Mouse (Mus musculus): ENCODE measurements at regions not wholly inside any gene's neighbourhood (a gene's known extent, or its start where the extent isn't known, plus 50 kb on each side); places are given as distances from the start of the nearest gene placed in this dataset.

- WGBS, result 85% methylated on average over 3 of the region's 3 CpGs
- no peak overlapping the region for H3K9ac ChIP-seq (replicated peaks; ENCODE audit: low read length)
- no peak overlapping the region for H3K4me3 ChIP-seq (ENCODE audit: low read length)
- no peak overlapping the region for H3K27ac ChIP-seq
- no peaks in the 10 kb centered on the region for H3K9me3 ChIP-seq (ENCODE audit: low read length)
- no peak for TF ChIP-seq CTCF (IDR thresholded peaks at IDR 0.05; ENCODE audit: low read depth)
- H3K4me1 ChIP-seq (ENCODE audit: insufficient read depth, low read length), result no peaks in the 10 kb centered on the region
- no peak for DNase-seq (ENCODE audit: low spot score)
- no peak overlapping the region for H3K4me2 ChIP-seq (ENCODE audit: low read depth, low read length)
- no peaks in the 10 kb centered on the region for H3K36me3 ChIP-seq (ENCODE audit: insufficient read depth, low read length)
- H3K27me3 ChIP-seq (ENCODE audit: insufficient read depth, low read length), result no peaks in the 10 kb centered on the region
- no peak for ATAC-seq
Measured at GRCm38 (mm10) chr12:16308101-16308500, 302.7 kb downstream of the Lpin1 start.

GRCm38 (mm10) chr12:16304701-16305377, 305.9 kb downstream of the Lpin1 start:
- ATAC-seq, result peak; percentile 43; the same call in 1 of the 2 replicates
- WGBS, result 69% methylated on average over 9 of the region's 9 CpGs
- TF ChIP-seq CTCF (IDR thresholded peaks at IDR 0.05; ENCODE audit: low read depth), result no peak

DNA sequence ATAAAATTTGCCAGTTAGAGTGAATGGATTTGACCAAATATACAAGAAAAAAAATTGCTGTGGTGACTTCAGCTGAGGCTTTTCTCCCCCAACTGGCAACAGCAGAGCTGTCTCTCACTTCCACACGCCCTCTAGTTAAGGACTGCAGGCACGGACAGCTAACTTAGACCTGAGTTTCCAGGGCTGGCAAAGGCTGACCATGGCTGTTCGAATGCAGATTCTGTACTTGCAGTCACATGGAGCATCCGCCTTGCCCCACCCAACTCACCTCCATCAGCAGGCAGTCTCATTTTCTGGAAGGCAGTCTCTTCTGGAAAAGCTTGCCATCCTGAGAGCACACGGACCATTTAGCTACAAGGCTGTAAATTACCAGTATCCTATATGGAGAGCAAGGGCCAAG, 325.7 kb downstream of the Lpin1 start:
- DNase-seq (ENCODE audit: low spot score) (no peak), ATAC-seq (no peak)
- Histone ChIP-seq H3K4me3 (ENCODE audit: low read length) (no peak overlapping the region), H3K4me2 (ENCODE audit: low read depth, low read length) (no peak overlapping the region), H3K4me1 (ENCODE audit: insufficient read depth, low read length) (no peaks in the 10 kb centered on the region), H3K36me3 (ENCODE audit: insufficient read depth, low read length) (no peaks in the 10 kb centered on the region), H3K9ac (replicated peaks; ENCODE audit: low read length) (no peak overlapping the region), H3K27ac (no peak overlapping the region), H3K9me3 (ENCODE audit: low read length) (no peaks in the 10 kb centered on the region), H3K27me3 (ENCODE audit: insufficient read depth, low read length) (no peaks in the 10 kb centered on the region)
- TF ChIP-seq CTCF (IDR thresholded peaks at IDR 0.05; ENCODE audit: low read depth), result no peak
- 83% methylated on average over 5 of the region's 5 CpGs for WGBS

More at GRCm38 (mm10) chr12:16304701-16305377, 305.9 kb downstream of the Lpin1 start:
- Histone ChIP-seq H3K9me3 (ENCODE audit: low read length) (no peaks in the 10 kb centered on the region), H3K27ac (no peak overlapping the region), H3K4me1 (ENCODE audit: insufficient read depth, low read length) (no peaks in the 10 kb centered on the region), H3K27me3 (ENCODE audit: insufficient read depth, low read length) (no peaks in the 10 kb centered on the region), H3K4me2 (ENCODE audit: low read depth, low read length) (no peak overlapping the region), H3K9ac (replicated peaks; ENCODE audit: low read length) (no peak overlapping the region), H3K4me3 (ENCODE audit: low read length) (no peak overlapping the region), H3K36me3 (ENCODE audit: insufficient read depth, low read length) (no peaks in the 10 kb centered on the region)
- DNase-seq (ENCODE audit: low spot score), result peak; percentile 39

GRCm38 (mm10) chr12:16279146-16279545, 331.6 kb downstream of the Lpin1 start:
- no peaks in the 10 kb centered on the region for H3K9me3 ChIP-seq (ENCODE audit: low read length)
- DNase-seq (ENCODE audit: low spot score) (no peak), ATAC-seq (no peak)
- H3K4me1 ChIP-seq (ENCODE audit: insufficient read depth, low read length), result peaks cover 6% of the 10 kb centered on the region; the same call in 1 of the 2 replicates
- no peak overlapping the region for H3K27ac ChIP-seq
- no peak for TF ChIP-seq CTCF (IDR thresholded peaks at IDR 0.05; ENCODE audit: low read depth)
- no peaks in the 10 kb centered on the region for H3K27me3 ChIP-seq (ENCODE audit: insufficient read depth, low read length)
- H3K4me3 ChIP-seq (ENCODE audit: low read length), result no peak overlapping the region
- no peak overlapping the region for H3K4me2 ChIP-seq (ENCODE audit: low read depth, low read length)
- H3K9ac ChIP-seq (replicated peaks; ENCODE audit: low read length), result no peak overlapping the region
- WGBS, result 80% methylated on average over 2 of the region's 2 CpGs
- H3K36me3 ChIP-seq (ENCODE audit: insufficient read depth, low read length), result no peaks in the 10 kb centered on the region

DNA sequence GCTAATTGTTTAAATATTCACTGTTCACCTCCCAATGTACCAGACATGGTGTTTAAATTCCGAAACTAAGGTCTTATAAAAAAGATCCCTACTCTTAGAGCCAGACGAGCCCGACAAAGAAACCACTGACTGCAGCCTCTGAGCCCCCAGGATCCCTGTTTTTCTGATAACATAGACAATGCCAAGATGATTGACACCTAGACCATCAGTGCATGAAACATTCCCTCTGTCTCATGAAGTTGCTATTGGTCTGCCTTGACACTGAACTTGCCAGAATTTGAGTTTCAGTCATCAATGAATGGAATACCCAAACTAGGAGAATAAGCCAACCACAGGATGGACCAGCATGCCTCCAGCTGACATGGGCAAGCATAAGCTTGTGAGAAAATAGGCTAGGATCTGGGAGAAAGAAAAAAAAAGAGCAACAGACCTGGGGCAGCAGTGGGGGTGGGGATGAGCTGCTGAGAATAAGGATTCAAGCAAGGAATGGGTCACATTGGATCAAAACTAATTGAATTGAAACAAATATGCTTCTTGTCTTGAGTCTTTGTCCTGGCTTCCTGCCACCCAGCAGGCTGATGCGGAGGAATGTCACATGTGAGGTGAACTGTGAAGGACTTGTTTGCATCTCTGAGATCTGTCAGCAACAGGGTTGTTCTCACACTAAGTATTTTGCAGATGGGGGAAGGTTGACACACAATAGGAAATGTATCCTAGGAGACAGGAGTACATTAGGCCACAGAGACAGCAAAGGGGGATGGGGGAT, 333.0 kb downstream of the Lpin1 start:
- TF ChIP-seq CTCF (IDR thresholded peaks at IDR 0.05; ENCODE audit: low read depth), result no peak
- 34% methylated on average over 4 of the region's 4 CpGs for WGBS
- Histone ChIP-seq H3K27me3 (ENCODE audit: insufficient read depth, low read length) (no peaks in the 10 kb centered on the region), H3K4me1 (ENCODE audit: insufficient read depth, low read length) (peaks cover 6% of the 10 kb centered on the region; the same call in 1 of the 2 replicates), H3K27ac (peak overlapping the region; percentile 5; the same call in 1 of the 2 replicates), H3K36me3 (ENCODE audit: insufficient read depth, low read length) (no peaks in the 10 kb centered on the region), H3K4me3 (ENCODE audit: low read length) (no peak overlapping the region), H3K9me3 (ENCODE audit: low read length) (no peaks in the 10 kb centered on the region), H3K9ac (replicated peaks; ENCODE audit: low read length) (no peak overlapping the region), H3K4me2 (ENCODE audit: low read depth, low read length) (no peak overlapping the region)
- ATAC-seq (peak; percentile 66), DNase-seq (ENCODE audit: low spot score) (peak; percentile 56)

GRCm38 (mm10) chr12:16277144-16277543, 333.6 kb downstream of the Lpin1 start:
- Histone ChIP-seq H3K9me3 (ENCODE audit: low read length) (no peaks in the 10 kb centered on the region), H3K27me3 (ENCODE audit: insufficient read depth, low read length) (no peaks in the 10 kb centered on the region), H3K4me1 (ENCODE audit: insufficient read depth, low read length) (peaks cover 6% of the 10 kb centered on the region; the same call in 1 of the 2 replicates), H3K4me2 (ENCODE audit: low read depth, low read length) (no peak overlapping the region), H3K27ac (peak overlapping the region; percentile 5; the same call in 1 of the 2 replicates), H3K36me3 (ENCODE audit: insufficient read depth, low read length) (no peaks in the 10 kb centered on the region), H3K9ac (replicated peaks; ENCODE audit: low read length) (no peak overlapping the region), H3K4me3 (ENCODE audit: low read length) (no peak overlapping the region)
- ATAC-seq, result peak; percentile 38; the same call in 1 of the 2 replicates
- peak; percentile 27 for DNase-seq (ENCODE audit: low spot score)
- WGBS, result 31% methylated on average over 2 of the region's 2 CpGs
- no peak for TF ChIP-seq CTCF (IDR thresholded peaks at IDR 0.05; ENCODE audit: low read depth)
